Mouse (Mus musculus): ENCODE results near the gene Praf2.
"Not testable (repeated sequence)": the region's sequence is repeated elsewhere in the genome, so short reads cannot be mapped to it uniquely, and the experiment has no call there.

Gene Praf2

DNA sequence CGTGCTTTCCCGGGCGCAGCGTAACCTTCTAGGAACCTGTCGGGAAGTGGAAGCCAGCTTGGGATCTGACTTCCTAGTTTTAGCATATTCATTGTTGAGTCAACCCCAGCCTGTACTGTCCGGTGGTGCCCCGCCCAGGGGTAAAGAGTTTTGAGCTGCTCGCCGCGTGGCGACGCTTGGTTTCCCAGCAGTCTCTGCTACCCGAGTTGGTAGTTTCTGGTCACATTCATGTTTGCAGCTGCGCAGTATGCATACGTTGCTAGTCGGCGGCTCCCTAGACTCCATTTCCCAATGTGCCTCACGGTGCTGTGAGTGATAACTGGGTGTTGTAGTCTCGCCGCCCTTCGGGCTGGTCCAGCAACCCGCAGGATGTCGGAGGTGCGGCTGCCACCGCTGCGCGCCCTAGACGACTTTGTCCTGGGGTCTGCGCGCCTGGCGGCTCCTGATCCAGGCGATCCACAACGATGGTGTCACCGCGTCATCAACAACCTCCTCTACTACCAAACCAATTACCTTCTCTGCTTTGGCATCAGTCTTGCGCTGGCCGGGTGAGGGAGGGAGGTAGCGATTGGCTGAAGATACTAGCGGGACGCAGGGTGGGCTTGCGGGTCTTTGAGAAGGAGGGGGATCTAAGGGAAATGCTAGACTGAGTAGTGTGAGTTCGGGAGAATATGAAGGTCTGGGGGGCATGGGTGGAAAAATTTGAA, at the start of gene Praf2:
TSS of gene Praf2 (plus strand) at position 225 of the 707 bp plus-strand sequence.
- peak; percentile 73 for DNase-seq

DNA sequence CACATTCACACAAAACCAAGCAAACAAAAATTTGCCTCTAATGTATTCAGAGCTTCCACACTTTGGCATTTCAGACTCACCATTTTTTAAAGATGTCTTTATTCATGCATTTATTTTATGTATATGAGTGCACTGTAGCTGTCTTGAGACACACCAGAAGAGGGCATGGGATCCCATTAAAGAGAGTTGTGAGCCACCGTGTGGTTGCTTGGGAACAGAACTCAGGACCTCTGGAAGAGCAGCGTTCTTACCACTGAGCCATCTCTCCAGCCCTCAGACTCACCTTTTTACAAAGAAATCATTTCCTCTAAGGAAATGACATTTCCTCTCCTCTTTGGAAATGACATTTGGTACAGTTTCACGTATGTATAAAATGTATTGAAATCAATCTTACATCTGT, 49.3 kb upstream of the Praf2 start:
- DNase-seq: no peak

- DNase-seq: peak; percentile 93
Observed at GRCm38 (mm10) chrX:7679405-7680056, 48.7 kb upstream of the Praf2 start.

- no peak for DNase-seq
Observed at GRCm38 (mm10) chrX:7680057-7680412, 48.2 kb upstream of the Praf2 start.

DNA sequence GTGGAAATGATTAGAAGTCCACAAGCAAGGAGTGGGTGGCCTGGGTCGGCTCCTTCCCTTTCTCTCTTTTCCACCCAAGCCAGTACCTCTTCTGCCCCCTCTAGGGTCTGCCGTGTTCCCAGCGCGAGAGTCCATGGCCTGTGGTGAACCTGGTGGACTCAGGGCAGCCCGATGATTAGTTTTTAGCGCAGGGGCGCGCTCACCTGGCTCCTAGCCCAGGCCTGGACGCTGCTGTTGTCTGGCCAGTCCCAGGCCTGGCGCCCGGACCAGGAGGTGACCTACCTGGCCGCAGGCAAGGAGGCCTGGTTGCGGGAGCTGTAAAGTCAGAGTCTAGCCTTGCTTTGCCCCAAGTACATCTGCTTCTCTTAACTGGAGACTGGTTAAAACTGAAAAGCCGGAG, 47.4 kb upstream of the Praf2 start, which contains the start of gene Magix:
TSS of gene Magix (minus strand) at position 388 of the 400 bp plus-strand sequence.
- DNase-seq: no peak

- no peak for DNase-seq
Observed at GRCm38 (mm10) chrX:7688321-7688720, 39.9 kb upstream of the Praf2 start.

- DNase-seq: no peak
Observed at GRCm38 (mm10) chrX:7690486-7690885, 37.8 kb upstream of the Praf2 start.

GRCm38 (mm10) chrX:7692862-7693261, 35.4 kb upstream of the Praf2 start:
- DNase-seq: peak; percentile 60

- DNase-seq: no peak
Observed at GRCm38 (mm10) chrX:7696520-7696919, 31.7 kb upstream of the Praf2 start.

GRCm38 (mm10) chrX:7696954-7697381, 31.3 kb upstream of the Praf2 start, which contains the start of gene Gpkow:
TSS of gene Gpkow (plus strand) at chrX:7697131.
- peak; percentile 75 for DNase-seq

GRCm38 (mm10) chrX:7713764-7714134, 14.5 kb upstream of the Praf2 start:
- not testable (repeated sequence) for DNase-seq

GRCm38 (mm10) chrX:7714135-7714899, 13.9 kb upstream of the Praf2 start, which contains the start of gene Wdr45:
TSS of gene Wdr45 (plus strand) at chrX:7714333.
- peak; percentile 90 for DNase-seq

GRCm38 (mm10) chrX:7716058-7716457, 12.2 kb upstream of the Praf2 start:
- DNase-seq: peak; percentile 43

- peak; percentile 63 for DNase-seq
Observed at GRCm38 (mm10) chrX:7721514-7722281, 6.5 kb upstream of the Praf2 start, which contains the start of gene Gm45208. TSS of gene Gm45208 (plus strand) at chrX:7722245.

DNA sequence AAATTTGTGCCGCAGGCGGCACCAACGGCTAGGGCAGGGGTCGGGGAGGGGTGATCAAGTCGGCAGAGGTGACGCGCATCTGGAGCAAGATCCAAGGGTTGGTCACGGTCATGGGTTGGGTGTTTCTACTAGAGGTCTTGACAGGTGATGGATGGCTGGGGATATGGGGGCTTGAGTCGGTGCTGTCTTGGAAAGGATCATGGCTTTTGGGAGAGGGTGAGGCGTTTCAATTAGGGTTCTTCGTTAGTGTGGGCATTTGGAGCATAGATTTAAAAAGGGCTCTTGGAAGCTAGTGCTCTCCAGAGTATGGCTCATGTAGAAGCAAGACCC, 6.0 kb upstream of the Praf2 start:
- no peak for DNase-seq

- no peak for DNase-seq
Observed at GRCm38 (mm10) chrX:7722691-7723090, 5.5 kb upstream of the Praf2 start.

- DNase-seq: no peak
Observed at GRCm38 (mm10) chrX:7724135-7724534, 4.1 kb upstream of the Praf2 start.

- no peak for DNase-seq
Observed at GRCm38 (mm10) chrX:7725841-7726240, 2.4 kb upstream of the Praf2 start.

DNA sequence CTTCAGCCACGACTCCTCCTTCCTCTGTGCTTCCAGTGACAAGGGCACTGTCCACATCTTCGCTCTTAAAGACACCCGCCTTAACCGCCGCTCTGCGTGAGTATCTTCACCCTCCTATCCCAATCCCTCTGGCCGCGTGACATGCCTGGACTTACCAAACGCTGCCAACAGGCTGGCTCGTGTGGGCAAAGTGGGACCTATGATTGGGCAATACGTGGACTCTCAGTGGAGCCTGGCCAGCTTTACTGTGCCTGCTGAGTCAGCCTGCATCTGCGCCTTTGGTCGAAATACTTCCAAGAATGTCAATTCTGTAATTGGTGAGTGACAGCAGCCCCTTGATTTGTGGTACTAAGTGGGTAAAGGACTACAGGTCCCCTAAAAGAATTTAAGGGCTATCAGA, 1.1 kb upstream of the Praf2 start:
- no peak for DNase-seq

- no peak for DNase-seq
Observed at GRCm38 (mm10) chrX:7728922-7729265, 655 bp downstream of the Praf2 start.

DNA sequence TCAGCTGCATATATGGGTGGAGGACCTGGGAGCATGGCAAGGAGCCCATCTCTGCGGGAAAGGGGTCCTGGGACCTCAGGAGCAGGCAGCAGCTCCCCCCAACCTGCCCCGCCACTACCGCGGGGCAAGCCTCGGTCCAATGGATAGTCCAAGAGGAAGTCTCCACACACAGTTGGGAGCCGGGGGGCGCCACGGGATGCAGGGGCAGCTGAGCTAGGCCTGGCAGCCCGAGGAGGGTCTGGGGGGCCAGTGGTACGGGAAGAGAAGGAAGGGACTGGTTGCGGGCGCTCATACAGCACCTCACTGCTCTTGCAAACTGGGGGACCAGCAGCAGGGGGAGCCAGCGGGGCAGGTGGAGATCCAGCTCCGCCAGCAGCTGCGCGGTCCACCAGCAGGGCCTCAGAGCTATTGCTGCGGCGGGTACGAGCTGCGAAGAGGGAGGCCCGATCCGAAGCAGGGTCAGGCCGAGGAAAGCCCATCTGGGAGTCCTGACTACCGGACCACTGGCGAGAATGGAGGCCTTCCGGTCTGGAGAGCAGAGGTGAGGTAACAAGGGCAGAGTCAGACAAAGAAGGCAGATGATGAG, 5.4 kb downstream of the Praf2 start:
- peak; percentile 94 for DNase-seq

- no peak for DNase-seq
Observed at GRCm38 (mm10) chrX:7739336-7740081, 11.3 kb downstream of the Praf2 start.
